Mouse (Mus musculus) forebrain, embryonic 10.5 days (tissue): Measurements from ENCODE around the gene Kti12. TPM values are rescaled to one million over a fixed set of nuclear protein-coding genes. Genes with fewer than 3 reads are reported as not detected.

ENCODE experiments used
- DNase-seq: peaks from one replicate; pipeline ENCODE4 v3.0.0-alpha.2; 2017; ENCODE audit warnings: low spot score; ENCODE audit errors: extremely low spot score
- H3K27ac ChIP-seq: fragments of 300-500 bp; sonication (generic); 2 replicates; pipeline ENCODE4 v1.5.1; 2016; ENCODE audit warnings: mild to moderate bottlenecking
- H3K27me3 ChIP-seq: fragments of 300-500 bp; sonication (generic); 2 replicates; pipeline ENCODE4 v1.6.1; 2016; ENCODE audit warnings: mild to moderate bottlenecking; ENCODE audit not compliant: poor library complexity, severe bottlenecking
- H3K36me3 ChIP-seq: fragments of 300-500 bp; sonication (generic); replicated peaks from 2 replicates; pipeline ENCODE4 v1.6.1; 2016; ENCODE audit warnings: mild to moderate bottlenecking, moderate library complexity
- H3K4me1 ChIP-seq: fragments of 300-500 bp; sonication (generic); 2 replicates; pipeline ENCODE4 v1.6.1; 2016
- H3K4me3 ChIP-seq: fragments of 300-500 bp; sonication (generic); 2 replicates; pipeline ENCODE4 v1.5.1; 2016; ENCODE audit warnings: mild to moderate bottlenecking, moderate library complexity
- H3K9me3 ChIP-seq: fragments of 300-500 bp; sonication (generic); 2 replicates; pipeline ENCODE4 v1.6.1; 2016; ENCODE audit warnings: mild to moderate bottlenecking, moderate library complexity
- WGBS: fragments of 180-500 bp; shearing (Covaris S2); methylation state at CpG from one replicate; pipeline ENCODE4 v1.1.7; 2016; 5-methylcytosine and 5-hydroxymethylcytosine counted together
- polyA plus RNA-seq: library from polyadenylated mRNA; unstranded; fragments of >200 nt; fragmentation: Nextera tagmentation; extraction: Ambion mirVana; gene quantifications from 2 replicates; pipeline ENCODE4 v1.2.1, GENCODE M21; 2016

Kti12 gene
- polyA plus RNA-seq, 1 experiment from 2014 or later = 65.3 TPM

DNA sequence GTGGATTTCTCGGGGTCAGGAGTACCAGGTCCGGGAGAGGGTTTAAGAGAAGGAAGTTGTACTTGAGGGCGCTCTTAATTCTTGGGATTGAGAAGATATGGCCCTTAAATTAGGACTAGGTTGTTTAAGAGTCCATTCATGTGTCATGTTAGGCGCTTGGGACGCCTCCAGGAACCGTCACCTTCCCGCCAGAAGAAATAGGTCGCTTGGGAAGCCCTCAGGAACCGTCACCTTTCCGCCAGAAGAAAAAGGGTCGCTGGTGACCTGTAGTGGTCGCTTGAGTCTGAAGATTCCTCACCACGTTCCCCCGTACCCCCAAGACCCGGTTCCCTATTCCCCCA, 12.6 kb upstream of the Kti12 start:
- 1% methylated on average over 15 of the region's 15 CpGs for WGBS
- Histone ChIP-seq H3K36me3 (peaks cover 12% of the 10 kb centered on the region), H3K27ac (peak overlapping the region; percentile 99), H3K9me3 (no peaks in the 10 kb centered on the region), H3K4me3 (peak overlapping the region; percentile 77), H3K4me1 (peaks cover 33% of the 10 kb centered on the region), H3K27me3 (no peaks in the 10 kb centered on the region)
- DNase-seq = peak; percentile 25

DNA sequence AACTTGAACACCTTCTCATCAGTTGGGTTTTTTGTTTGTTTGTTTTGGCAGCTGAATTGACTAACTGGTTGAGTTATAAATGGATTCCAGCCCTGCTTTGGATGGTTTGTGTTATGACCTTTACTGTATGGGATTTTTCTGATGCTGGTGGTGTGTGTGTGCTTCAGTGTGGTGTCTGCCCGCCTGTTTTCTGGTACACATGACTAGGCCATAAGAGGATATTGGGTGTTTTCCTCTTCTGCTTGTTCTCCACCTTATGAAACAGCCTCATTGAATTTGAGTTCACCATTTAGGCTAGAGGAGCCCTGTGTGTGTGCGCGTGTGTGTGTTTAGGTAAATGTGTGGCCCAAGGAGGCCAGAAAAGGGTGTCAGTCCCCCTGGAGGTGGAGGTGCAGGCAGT, 12.1 kb upstream of the Kti12 start:
- H3K4me1 ChIP-seq = peaks cover 33% of the 10 kb centered on the region
- H3K27ac ChIP-seq = peak overlapping the region; percentile 99
- H3K9me3 ChIP-seq = no peaks in the 10 kb centered on the region
- 65% methylated on average over 3 of the region's 3 CpGs for WGBS
- DNase-seq = no peak
- H3K36me3 ChIP-seq = peaks cover 11% of the 10 kb centered on the region
- peak overlapping the region; percentile 77 for H3K4me3 ChIP-seq
- no peaks in the 10 kb centered on the region for H3K27me3 ChIP-seq

DNA sequence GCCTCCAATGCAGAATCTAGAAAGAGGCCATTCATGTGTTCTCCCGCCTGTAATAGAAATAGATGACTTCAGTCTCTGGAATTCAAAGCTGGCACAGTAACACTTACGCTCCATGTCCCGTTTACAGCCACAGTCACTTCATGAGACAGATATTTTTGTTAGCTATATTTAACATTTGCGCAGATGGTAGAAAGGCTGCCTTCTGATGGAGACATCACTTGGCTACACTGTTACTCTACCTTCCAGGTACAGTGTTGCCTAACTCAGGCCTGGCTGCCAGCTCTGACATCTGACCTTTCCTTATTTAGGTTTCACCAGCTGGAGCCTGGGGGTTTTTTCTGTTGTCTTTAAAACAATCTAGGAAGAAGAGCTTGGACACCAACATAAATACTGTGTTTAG, 9.6 kb upstream of the Kti12 start:
- Histone ChIP-seq H3K36me3 (peaks cover 25% of the 10 kb centered on the region), H3K27me3 (no peaks in the 10 kb centered on the region), H3K9me3 (no peaks in the 10 kb centered on the region), H3K4me1 (peaks cover 24% of the 10 kb centered on the region), H3K27ac (no peak overlapping the region), H3K4me3 (no peak overlapping the region)
- 89% methylated on average over 4 of the region's 4 CpGs for WGBS
- no peak for DNase-seq

DNA sequence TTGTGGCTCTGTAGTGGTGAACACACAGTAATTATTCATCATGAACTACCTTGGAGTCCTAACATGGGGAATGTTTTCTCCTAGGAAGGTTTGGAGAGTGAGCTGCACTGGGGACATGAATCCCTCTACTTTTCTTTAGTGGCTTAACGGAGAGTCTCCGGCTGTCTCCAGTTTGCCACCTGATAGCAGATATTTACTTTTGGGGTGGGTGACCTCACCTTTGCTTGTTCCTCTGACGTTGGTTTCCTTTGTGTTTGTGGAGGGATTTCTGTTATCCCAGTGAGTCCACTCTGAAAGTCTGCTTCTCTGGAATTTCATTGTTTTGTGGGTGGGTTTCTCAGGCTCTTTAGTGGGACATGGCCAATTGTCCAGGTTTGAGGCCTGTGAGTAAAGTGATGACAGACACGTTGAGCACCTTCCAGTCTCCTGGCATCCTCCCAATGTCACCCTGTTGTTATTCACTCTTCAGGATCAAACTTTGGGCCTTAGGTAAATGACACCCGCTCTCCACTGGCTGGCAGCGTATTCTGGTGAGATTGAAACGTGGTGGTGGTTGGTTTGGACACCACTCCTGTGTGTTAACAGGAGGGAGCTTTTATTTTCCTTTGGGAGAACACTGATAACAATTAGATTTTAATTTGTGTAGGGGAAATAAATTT, 5.5 kb upstream of the Kti12 start:
- no peak overlapping the region for H3K27ac ChIP-seq
- H3K4me1 ChIP-seq = peaks cover 14% of the 10 kb centered on the region
- 90% methylated on average over 7 of the region's 7 CpGs for WGBS
- H3K36me3 ChIP-seq = peaks cover 25% of the 10 kb centered on the region
- no peak for DNase-seq
- no peaks in the 10 kb centered on the region for H3K27me3 ChIP-seq
- H3K4me3 ChIP-seq = no peak overlapping the region
- no peaks in the 10 kb centered on the region for H3K9me3 ChIP-seq

DNA sequence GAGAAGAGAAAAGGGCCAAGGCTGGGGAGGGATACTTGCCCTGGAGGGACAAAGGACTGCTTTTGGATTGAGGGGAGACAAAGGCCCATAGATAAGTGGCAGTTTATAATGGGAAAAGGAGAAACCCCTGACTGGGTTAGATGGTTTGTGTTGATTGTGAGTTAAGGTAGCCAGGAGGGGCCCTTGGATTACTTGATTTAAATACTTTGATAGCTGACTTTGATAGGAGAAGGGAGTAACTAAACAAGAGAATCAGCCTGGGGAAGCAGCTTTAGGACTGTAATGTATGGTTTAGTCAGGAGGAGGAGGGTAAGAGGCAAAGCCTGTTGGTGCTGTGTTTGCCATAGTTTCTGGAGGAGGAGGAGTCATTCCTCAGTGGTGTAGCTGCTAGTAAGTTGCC, 4.2 kb upstream of the Kti12 start:
- H3K27ac ChIP-seq = peak overlapping the region; percentile 62

DNA sequence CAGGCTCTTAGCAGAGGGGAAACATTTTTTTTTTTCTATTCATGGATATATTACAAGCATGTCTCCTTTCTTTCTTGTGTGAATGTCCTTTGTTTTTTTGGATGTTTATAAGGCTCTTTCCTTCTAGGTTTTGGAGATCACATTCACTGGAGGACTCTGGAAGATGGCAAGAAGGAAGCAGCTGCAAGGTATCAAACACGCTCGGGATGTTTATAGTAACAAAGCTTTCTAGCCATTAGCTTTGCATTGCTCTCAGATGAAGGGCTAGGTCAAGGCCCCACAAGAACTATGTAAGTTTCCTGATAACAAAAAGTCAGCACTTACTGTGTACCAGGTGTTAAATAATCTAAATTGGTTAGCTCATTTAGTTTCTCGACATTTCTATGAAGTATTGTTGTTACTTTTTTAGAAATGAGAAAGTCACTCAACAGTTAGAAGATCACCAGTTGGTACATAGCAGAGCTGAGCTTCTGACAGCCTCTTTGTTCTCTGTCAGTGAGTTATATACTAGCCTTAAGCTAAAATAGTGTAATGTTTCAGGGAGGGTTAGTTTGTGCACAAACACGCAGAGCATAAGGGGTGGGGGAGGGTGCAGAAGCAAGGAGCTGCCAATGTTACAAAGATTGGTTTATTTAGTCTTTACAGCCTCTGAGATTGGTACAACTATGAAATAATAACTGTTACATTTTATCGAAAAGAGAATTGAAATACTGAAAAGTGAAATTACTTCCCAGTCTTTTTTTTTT, 1.6 kb upstream of the Kti12 start:
- Histone ChIP-seq H3K27me3 (no peaks in the 10 kb centered on the region), H3K9me3 (no peaks in the 10 kb centered on the region), H3K4me1 (peaks cover 44% of the 10 kb centered on the region), H3K36me3 (peaks cover 34% of the 10 kb centered on the region), H3K27ac (no peak overlapping the region), H3K4me3 (no peak overlapping the region)
- WGBS = 90% methylated on average over 5 of the region's 5 CpGs
- DNase-seq = no peak

More for the DNA sequence above, 4.2 kb upstream of the Kti12 start:
- Histone ChIP-seq H3K27me3 (no peaks in the 10 kb centered on the region), H3K4me1 (peaks cover 24% of the 10 kb centered on the region), H3K4me3 (no peak overlapping the region), H3K36me3 (peaks cover 24% of the 10 kb centered on the region), H3K9me3 (no peaks in the 10 kb centered on the region)
- no peak for DNase-seq

DNA sequence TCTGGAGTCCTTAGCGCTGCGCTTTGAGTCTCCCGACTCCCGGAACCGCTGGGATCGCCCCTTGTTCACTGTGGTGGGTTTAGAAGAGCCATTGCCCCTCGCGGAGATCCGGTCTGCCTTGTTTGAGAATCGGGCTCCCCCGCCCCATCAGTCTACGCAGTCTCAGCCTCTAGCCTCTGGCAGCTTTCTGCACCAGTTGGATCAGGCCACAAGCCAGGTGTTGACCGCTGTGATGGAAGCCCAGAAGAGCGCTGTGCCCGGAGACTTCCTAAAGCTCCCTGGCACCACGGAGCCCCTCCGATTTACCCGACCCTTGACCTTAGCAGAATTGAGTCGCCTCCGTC, 892 bp downstream of the Kti12 start, which contains the start of gene A730015C16Rik:
Gene A730015C16Rik (minus strand): TSS at position 115 of the 344 bp plus-strand sequence.
- H3K9me3 ChIP-seq = no peaks in the 10 kb centered on the region
- 16% methylated on average over 20 of the region's 20 CpGs for WGBS
- peak; percentile 30 for DNase-seq
- H3K27ac ChIP-seq = peak within 1 kb of the TSS; percentile 90
- H3K4me3 ChIP-seq = peak within 1 kb of the TSS; percentile 98
- H3K27me3 ChIP-seq = no peaks in the 10 kb centered on the region
- H3K4me1 ChIP-seq = peaks cover 35% of the 10 kb centered on the region
- peaks cover 33% of the 10 kb centered on the region for H3K36me3 ChIP-seq

DNA sequence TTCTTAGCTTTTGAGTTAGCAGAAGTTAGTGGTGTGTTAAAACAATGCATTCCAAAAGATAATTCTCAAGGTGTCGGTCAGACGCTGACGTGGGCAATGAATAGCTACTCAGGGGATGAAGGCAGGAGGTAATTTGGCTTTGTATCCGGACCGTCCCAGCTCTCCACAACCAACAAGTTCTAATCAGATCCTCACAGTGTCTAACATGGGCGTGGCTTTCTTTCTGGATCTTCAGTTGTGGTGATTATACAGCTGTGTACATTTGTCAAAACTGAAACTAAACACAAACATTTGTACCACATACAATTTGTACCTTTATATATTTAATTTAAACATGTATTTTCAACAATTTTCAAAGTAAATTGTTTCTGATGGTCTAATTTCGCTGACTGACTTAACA, 19.2 kb downstream of the Kti12 start:
- H3K9me3 ChIP-seq = no peaks in the 10 kb centered on the region
- no peak overlapping the region for H3K4me3 ChIP-seq
- H3K27ac ChIP-seq = no peak overlapping the region
- H3K4me1 ChIP-seq = no peaks in the 10 kb centered on the region
- H3K27me3 ChIP-seq = no peaks in the 10 kb centered on the region
- H3K36me3 ChIP-seq = peaks cover 23% of the 10 kb centered on the region
- DNase-seq = no peak
- WGBS = 85% methylated on average over 7 of the region's 7 CpGs

DNA sequence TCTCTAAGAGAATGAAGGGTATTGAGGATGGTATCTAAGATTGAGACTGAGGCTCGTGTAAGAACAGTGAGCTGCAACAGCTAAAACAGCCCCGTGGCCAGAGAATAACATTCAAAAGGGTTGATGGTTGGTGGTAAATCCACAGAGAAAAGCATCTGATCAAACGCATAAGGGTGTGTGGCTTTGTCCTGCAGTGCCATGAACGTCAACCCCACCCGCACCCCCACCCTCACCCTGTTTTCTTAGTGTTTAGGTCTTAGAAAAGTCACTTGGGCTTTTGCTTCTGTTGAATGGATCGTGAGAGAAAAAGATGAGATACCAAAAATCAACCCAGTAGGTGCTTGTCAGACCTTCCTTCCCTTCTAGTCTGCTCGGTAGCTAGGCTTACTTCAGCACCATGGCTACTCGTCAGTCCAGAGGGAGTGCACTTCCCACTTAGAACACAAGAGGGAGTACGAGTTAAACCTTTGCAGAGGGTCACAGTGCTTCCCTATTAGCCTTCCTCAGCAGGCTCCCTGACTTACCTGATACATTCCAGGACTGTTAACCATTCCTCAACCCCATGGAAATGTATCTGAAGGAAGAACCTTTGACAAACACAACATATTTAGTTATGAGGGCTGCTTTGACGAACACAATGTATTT, 22.3 kb downstream of the Kti12 start:
- Histone ChIP-seq H3K4me1 (no peaks in the 10 kb centered on the region), H3K27me3 (no peaks in the 10 kb centered on the region), H3K4me3 (no peak overlapping the region), H3K36me3 (no peaks in the 10 kb centered on the region), H3K9me3 (no peaks in the 10 kb centered on the region), H3K27ac (no peak overlapping the region)
- DNase-seq = peak; percentile 72
- WGBS = 31% methylated on average over 10 of the region's 10 CpGs

DNA sequence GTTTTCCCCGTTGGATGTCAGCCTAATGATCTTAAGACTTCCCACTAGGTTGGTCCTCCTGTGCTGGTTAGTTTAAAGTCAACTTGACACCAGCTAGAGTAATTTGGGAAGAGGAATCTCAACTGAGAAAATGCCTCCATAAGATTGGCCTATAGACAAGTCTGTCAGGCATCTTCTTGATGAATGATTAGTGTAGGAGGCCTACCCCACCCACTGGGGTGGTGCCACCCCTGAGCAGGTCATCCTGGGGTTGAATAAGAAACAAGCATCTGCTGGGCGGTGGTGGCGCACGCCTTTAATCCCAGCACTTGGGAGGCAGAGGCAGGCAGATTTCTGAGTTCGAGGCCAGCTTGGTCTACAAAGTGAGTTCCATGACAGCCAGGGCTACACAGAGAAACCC, 26.2 kb downstream of the Kti12 start:
- DNase-seq = no peak
- WGBS = 94% methylated on average over 5 of the region's 5 CpGs
- no peak overlapping the region for H3K27ac ChIP-seq
- H3K4me1 ChIP-seq = peaks cover 2% of the 10 kb centered on the region; the same call in 1 of the 2 replicates
- no peak overlapping the region for H3K4me3 ChIP-seq
- peaks cover 14% of the 10 kb centered on the region for H3K27me3 ChIP-seq
- no peaks in the 10 kb centered on the region for H3K36me3 ChIP-seq
- H3K9me3 ChIP-seq = no peaks in the 10 kb centered on the region

DNA sequence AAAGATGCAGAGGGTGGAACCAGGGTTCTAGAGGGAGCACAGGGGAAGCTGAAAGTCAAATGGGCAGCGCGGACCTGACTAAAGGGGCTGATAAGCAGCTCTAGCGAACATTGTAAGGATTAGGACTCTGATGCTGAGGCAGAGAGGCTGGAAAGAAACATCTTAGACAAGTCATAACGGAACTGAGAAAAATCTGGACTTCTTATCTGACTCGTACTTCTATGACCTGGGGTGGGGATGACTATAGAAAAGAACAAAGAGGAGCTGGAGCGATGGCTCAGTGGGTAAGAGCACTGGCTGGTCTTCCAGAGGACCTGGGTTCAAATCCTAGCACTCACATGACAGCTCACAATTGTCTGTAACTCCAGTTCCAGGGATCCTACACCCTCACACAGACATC, 30.3 kb downstream of the Kti12 start:
- Histone ChIP-seq H3K27me3 (peaks cover 34% of the 10 kb centered on the region), H3K4me3 (no peak overlapping the region), H3K4me1 (peaks cover 15% of the 10 kb centered on the region), H3K9me3 (no peaks in the 10 kb centered on the region), H3K27ac (no peak overlapping the region), H3K36me3 (no peaks in the 10 kb centered on the region)
- WGBS = 84% methylated on average over 6 of the region's 6 CpGs
- DNase-seq = no peak

DNA sequence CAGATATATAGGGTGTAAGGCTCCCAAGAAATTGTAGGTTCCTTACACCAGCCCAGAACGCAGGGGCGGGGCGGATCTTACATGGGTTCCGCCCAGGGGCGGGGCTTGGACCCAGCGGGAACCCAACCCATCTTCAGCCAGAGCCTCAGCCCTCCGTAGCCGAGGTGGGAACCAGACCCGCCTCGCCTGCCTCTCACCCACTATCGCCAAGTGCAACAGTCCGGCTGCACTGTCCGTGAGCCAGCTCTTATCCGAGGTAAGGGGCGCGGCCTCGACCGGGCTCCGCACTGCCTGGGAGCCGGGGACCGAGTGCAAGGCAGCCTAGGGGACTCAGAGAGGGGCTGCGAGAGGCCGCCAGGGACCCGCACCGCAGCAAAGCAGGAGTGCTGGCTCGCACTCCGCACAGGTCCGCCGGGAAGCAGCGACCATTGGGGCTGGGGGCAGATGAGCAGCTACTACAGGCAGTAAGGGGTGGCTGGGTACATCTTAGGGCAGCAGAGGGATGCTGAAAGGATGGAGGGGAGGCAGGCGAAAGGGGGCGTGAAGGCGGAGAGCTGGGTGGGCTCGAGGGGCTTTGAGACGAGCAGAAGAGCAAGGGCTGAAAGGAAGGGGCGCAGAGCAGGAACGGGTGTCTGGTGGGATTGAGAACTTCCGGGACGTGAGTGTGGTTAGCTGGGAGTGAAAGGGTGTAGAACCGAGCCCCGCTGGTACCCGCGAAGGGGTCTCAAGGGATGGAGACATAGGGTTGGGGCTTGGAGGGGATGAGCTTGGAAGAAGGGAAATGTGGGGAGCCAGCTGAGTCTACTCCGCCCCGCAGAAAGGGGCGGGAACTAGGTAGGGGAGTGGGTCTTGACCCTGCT, 31.6 kb downstream of the Kti12 start, which contains the start of gene Rab3b:
Gene Rab3b (plus strand): TSS at position 101 of the 860 bp plus-strand sequence.
- under 1% methylated on average over 46 of the region's 46 CpGs for whole genome bisulfite sequencing
- peak within 1 kb of the TSS; percentile 66 for H3K4me3 ChIP-seq
- DNase-seq = peak; percentile 69
- H3K27ac ChIP-seq = peak within 1 kb of the TSS; percentile 80
- peaks cover 34% of the 10 kb centered on the region for H3K27me3 ChIP-seq
- H3K4me1 ChIP-seq = peaks cover 22% of the 10 kb centered on the region
- no peaks in the 10 kb centered on the region for H3K9me3 ChIP-seq
- no peaks in the 10 kb centered on the region for H3K36me3 ChIP-seq
